Mouse (Mus musculus): ENCODE results near the gene Ap2a1.

- TF ChIP-seq CTCF (IDR thresholded peaks at IDR 0.05; ENCODE audit: low read depth, low read length) (no peak), POLR2A (IDR thresholded peaks at IDR 0.05; ENCODE audit: borderline replicate concordance, low read depth, low read length) (no peak)
These were observed 78.3 kb downstream of the Ap2a1 start for GRCm38 (mm10) chr7:44850789-44851624.

All from bone marrow macrophage, adult 2 months (primary cell).